Mouse (Mus musculus) left cerebral cortex, postnatal 36 days (tissue): ENCODE measurements around the gene Naa80. TPM values are rescaled to one million over a fixed set of nuclear protein-coding genes. Genes with fewer than 3 reads are reported as not detected.

Experiments used
- DNase-seq, 2 experiments: peaks; one replicate each; pipeline ENCODE4 v3.0.0; 2021 to 2022; ENCODE audit warnings: low spot score in 2 of 2, mixed read lengths in 1 of 2
- intact Hi-C: fragments of 180-260 bp; cut with DNase I; formaldehyde crosslinking; loops from one replicate; pipeline ENCODE4 v1.15.1; 2025
- total RNA-seq, 2 experiments: library from RNA; stranded (reverse); gene quantifications; 2 replicates each; pipeline ENCODE4 v1.2.3; 2021

The Naa80 gene
- total RNA-seq, 2 experiments from 2014 or later = 10.3 to 11.5 TPM

DNA sequence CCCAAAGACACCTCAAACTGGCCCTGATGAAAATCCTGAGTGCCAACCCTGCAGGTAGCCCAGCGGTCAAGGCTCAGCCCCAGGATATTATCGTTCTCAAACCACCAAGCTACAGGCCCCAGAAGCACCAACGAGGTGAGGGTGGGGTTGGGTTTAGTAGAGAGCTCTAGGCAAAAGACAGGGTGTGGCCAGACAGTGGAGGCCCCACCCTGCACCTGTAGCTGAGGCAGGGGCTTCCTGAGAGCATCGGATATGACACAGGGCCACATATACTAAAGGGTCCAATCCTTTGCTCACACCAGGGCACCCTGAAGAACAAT is 50.7 kb downstream of the Naa80 start:
- DNase-seq = no peak
- intact Hi-C loops = no loop called here

DNA sequence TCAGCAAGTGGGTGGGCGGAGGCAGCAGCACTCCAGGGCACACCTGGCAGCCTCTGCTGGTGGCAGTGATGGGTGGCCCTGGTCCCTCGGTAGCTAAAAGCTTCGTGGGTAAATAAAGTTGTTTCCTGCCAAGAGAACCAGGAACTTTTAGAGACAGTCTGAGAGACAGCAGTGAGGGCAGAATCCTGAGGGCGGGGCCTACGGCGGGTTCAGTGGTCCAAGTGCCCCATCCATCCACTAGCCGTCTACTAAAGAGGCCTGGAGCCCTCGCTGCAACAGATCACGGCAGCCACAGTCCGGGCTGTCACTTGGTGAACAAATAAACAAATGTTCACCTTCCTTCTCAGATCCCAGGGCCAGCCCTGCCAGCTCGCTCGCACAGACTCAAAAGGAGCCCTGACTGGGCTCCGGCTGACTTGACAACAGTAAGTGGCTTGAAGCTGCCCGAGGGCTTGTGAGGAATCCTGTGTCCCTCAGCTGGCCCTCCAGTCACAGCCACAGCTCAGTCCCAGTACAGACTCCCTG is 51.3 kb downstream of the Naa80 start:
- intact Hi-C loops = no loop called here
- no peak for DNase-seq

DNA sequence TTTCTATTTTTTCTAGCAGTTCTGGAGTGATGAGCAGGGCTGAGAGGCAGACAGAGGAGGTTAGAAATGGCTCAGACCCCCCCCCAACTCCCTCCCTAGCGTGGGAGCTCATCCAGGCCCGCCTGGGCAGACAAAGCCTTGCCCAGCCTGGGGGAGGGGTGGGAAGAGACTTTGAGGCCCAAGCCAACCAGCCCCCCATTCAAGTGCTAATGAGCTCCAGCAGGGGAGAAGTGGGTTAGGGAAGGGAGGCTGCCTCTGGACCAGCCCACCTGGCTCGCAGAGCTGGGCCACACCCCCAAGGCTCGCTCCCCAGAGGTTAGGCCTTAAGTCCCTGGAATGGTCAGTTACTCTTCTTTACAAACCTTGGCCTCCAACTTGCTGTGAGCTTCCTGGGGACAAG is 51.9 kb downstream of the Naa80 start:
- DNase-seq = no peak
- intact Hi-C loops = no loop called here

DNA sequence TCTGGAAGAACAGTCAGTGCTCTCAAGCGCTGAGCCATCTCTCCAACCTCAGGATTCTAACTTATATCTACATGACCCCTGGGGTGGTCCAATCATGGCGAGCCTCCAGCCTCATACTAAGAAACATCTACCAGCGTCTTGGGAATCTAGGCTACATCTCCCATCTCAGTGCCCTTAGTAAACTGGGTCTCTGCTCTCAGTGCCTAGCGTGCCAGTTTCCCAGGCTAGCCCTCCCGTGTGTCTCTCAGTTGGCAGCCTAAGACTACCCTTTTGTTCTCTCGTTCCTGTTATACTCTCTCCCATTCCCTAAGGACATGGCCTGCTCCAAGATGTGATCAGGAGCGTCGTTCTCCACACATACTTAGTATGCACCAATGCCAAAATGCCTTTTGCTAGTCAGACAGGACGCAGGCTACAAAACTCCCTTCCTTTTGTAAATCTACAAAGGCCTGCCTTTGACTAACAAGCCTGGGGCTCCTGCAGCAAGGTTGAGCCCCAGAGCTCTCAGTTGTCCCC is 52.7 kb downstream of the Naa80 start:
- no peak for DNase-seq
- intact Hi-C loops = no loop called here

DNA sequence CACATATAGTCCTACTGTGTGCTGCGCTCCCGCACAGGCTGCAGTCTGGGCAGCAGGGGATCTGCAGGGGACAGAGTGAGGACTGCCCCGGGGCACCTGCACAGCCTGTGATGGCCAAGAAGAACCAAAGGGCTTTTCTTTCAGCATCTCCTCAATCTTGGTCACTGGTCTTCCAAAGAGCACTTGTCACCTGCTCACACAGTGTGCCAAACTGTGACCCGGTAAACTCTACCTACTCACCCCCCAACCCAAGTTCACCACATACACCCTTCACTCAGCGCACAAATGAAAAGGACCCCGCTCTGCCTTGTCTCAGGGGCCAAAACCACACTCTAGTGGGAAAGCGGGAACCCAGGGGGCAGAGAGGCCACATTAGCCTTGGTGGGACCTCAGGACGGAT is 53.2 kb downstream of the Naa80 start:
- no peak for DNase-seq
- intact Hi-C loops = loop anchor here (2.0 kb wide), 1 partner anchor 19 kb away; no protein-coding TSS in a partner anchor

DNA sequence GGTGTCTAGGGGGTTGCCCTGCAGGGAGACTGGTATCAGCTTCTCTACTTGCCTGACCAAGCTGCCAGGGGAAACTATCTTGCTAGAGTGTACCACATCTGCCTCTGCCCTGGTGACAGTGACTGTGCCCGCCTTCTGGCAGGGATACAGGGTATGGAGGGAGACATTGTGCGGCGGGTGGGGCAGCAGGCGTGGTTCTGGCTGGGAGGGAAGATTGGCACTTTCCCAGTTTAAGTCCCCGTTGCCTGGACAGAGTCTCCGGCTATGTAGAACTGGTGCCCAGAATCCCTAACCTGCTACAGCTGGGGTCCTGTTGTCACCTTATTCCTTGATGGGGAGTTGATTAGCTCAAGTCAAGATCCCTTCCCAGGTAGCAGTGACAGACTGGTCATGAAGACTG is 53.8 kb downstream of the Naa80 start:
- no peak for DNase-seq
- intact Hi-C loops = loop anchor here (2.0 kb wide), 1 partner anchor 20 kb away; no protein-coding TSS in a partner anchor

DNA sequence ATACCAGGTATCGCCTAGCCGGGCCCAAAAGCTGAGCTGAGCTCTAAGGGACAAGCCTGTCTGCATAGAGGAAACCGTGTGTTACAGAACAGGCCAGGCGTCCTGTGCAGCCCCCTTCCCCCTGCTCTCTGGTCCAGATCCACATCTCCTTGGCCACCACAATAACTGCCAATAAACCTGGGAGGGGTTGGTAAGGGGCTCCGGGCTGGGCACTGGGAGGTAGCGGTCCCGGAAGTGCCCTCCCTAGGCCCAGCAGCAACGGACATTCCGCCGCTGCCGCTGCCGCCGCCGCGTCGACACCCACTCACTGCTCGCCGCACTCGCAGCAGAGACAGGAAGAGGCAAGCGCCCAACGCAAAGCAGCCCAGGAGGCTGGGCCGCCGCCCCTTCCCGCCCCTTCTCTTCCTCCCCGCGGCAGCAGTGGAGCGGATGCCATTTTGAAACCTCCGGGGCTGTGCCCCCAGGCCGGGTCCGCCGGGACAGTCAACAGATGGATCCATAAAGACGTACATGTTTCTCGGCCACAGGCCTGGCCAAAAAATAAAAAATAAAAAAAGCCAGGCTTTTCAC is 54.5 kb downstream of the Naa80 start:
- DNase-seq = peak; percentile 81 to 84
- intact Hi-C loops = loop anchor here (2.0 kb wide), 1 partner anchor 20 kb away; no protein-coding TSS in a partner anchor

Other genes starting within 250 kb of the Naa80 start
- gene Hemk1, start 240.5 kb upstream of the Naa80 start, total RNA-seq = 10 to 100 TPM; 13.3 to 18.0 TPM
- 1 to 10 TPM; 4.6 to 5.0 TPM for gene 6430571L13Rik, start 238.3 kb upstream of the Naa80 start, total RNA-seq
- gene Cacna2d2, start 179.3 kb upstream of the Naa80 start, total RNA-seq = 10 to 100 TPM; 23.0 to 38.4 TPM
- gene Tmem115, start 44.9 kb upstream of the Naa80 start, total RNA-seq = 10 to 100 TPM; 34.7 to 39.6 TPM
- gene Cyb561d2, start 36.7 kb upstream of the Naa80 start, total RNA-seq = 10 to 100 TPM; 16.9 to 17.0 TPM
- 10 to 100 TPM; 38.9 to 46.2 TPM for gene Nprl2, start 36.7 kb upstream of the Naa80 start, total RNA-seq
- 1 to 10 TPM; 3.4 to 4.3 TPM for gene Zmynd10, start 31.6 kb upstream of the Naa80 start, total RNA-seq
- 10 to 100 TPM; 16.7 to 19.0 TPM for gene Rassf1, start 27.3 kb upstream of the Naa80 start, total RNA-seq
- 100 to 1,000 TPM in 1 of 2 experiments, 10 to 100 TPM in 1; 91.3 to 106 TPM for gene Tusc2, start 15.6 kb upstream of the Naa80 start, total RNA-seq
- 10 to 100 TPM; 11.1 to 12.7 TPM for gene Hyal2, start 10.9 kb upstream of the Naa80 start, total RNA-seq
- 1 to 10 TPM; 4.4 to 6.8 TPM for gene Hyal1, start 2.0 kb upstream of the Naa80 start, total RNA-seq
- gene Hyal3, start 1.9 kb downstream of the Naa80 start, total RNA-seq = 1 to 10 TPM in 1 of 2 experiments, under 1 TPM in 1; 0.79 to 1.9 TPM
- gene Ifrd2, start 8.8 kb downstream of the Naa80 start, total RNA-seq = 10 to 100 TPM; 11.1 to 13.8 TPM
- 1 to 10 TPM; 2.6 to 3.1 TPM for gene Sema3b, start 30.3 kb downstream of the Naa80 start, total RNA-seq
- 100 to 1,000 TPM; 215 to 221 TPM for gene Gnai2, start 56.5 kb downstream of the Naa80 start, total RNA-seq
- gene Slc38a3, start 90.6 kb downstream of the Naa80 start, total RNA-seq = 10 to 100 TPM; 66.3 to 66.8 TPM
- 1 to 10 TPM in 1 of 2 experiments, under 1 TPM in 1; 0.41 to 1.2 TPM for gene Gnat1, start 100.8 kb downstream of the Naa80 start, total RNA-seq
- 10 to 100 TPM; 16.6 to 17.2 TPM for gene Sema3f, start 131.6 kb downstream of the Naa80 start, total RNA-seq
- gene Rbm5, start 192.1 kb downstream of the Naa80 start, total RNA-seq = 100 to 1,000 TPM; 109 to 159 TPM